Mouse (Mus musculus): ENCODE results near the gene Gm42688. TPM values are rescaled to one million over a fixed set of nuclear protein-coding genes. Genes with fewer than 3 reads are reported as not detected.

Gm42688 gene
- polyA plus RNA-seq, 1 experiment from 2014 or later: 1.1 TPM

- no peak overlapping the region for H3K4me2 ChIP-seq (ENCODE audit: low read depth, low read length)
- WGBS (ENCODE audit: insufficient replicate concordance): 83% methylated on average over 8 of the region's 8 CpGs
- H3K9me3 ChIP-seq (replicated peaks; ENCODE audit: control insufficient read depth, low read length): no peaks in the 10 kb centered on the region
- ATAC-seq (ENCODE audit: low read depth): no peak
- no peak overlapping the region for H3K4me3 ChIP-seq (ENCODE audit: low read depth, low read length)
- no peak overlapping the region for H3K27ac ChIP-seq (ENCODE audit: low read length)
- no peak overlapping the region for H3K9ac ChIP-seq (ENCODE audit: low read depth, low read length)
- H3K36me3 ChIP-seq (ENCODE audit: control insufficient read depth, insufficient read depth): no peaks in the 10 kb centered on the region
- peaks cover 15% of the 10 kb centered on the region for H3K4me1 ChIP-seq (ENCODE audit: control insufficient read depth, low read depth, low read length)
- H3K27me3 ChIP-seq (ENCODE audit: control insufficient read depth, insufficient read depth, low read depth, low read length): peaks cover 42% of the 10 kb centered on the region
Measured at GRCm38 (mm10) chr6:83140044-83140443, 38.6 kb downstream of the Gm42688 start.

- H3K9ac ChIP-seq (ENCODE audit: low read depth, low read length): no peak overlapping the region
- H3K36me3 ChIP-seq (ENCODE audit: control insufficient read depth, insufficient read depth): no peaks in the 10 kb centered on the region
- peaks cover 11% of the 10 kb centered on the region for H3K4me1 ChIP-seq (ENCODE audit: control insufficient read depth, low read depth, low read length)
- peaks cover 26% of the 10 kb centered on the region for H3K27me3 ChIP-seq (ENCODE audit: control insufficient read depth, insufficient read depth, low read depth, low read length)
- no peak overlapping the region for H3K4me2 ChIP-seq (ENCODE audit: low read depth, low read length)
- no peaks in the 10 kb centered on the region for H3K9me3 ChIP-seq (replicated peaks; ENCODE audit: control insufficient read depth, low read length)
- no peak for ATAC-seq (ENCODE audit: low read depth)
- no peak overlapping the region for H3K4me3 ChIP-seq (ENCODE audit: low read depth, low read length)
- H3K27ac ChIP-seq (ENCODE audit: low read length): no peak overlapping the region
- WGBS (ENCODE audit: insufficient replicate concordance): 42% methylated on average over 4 of the region's 4 CpGs
Measured at GRCm38 (mm10) chr6:83141636-83142035, 40.2 kb downstream of the Gm42688 start.

- H3K9ac ChIP-seq (ENCODE audit: low read depth, low read length): no peak overlapping the region
- peaks cover 11% of the 10 kb centered on the region for H3K4me1 ChIP-seq (ENCODE audit: control insufficient read depth, low read depth, low read length)
- no peak for ATAC-seq (ENCODE audit: low read depth)
- H3K9me3 ChIP-seq (replicated peaks; ENCODE audit: control insufficient read depth, low read length): no peaks in the 10 kb centered on the region
- H3K4me3 ChIP-seq (ENCODE audit: low read depth, low read length): no peak overlapping the region
- H3K27me3 ChIP-seq (ENCODE audit: control insufficient read depth, insufficient read depth, low read depth, low read length): peaks cover 20% of the 10 kb centered on the region
- 12% methylated on average over 41 of the region's 41 CpGs for WGBS (ENCODE audit: insufficient replicate concordance)
- H3K36me3 ChIP-seq (ENCODE audit: control insufficient read depth, insufficient read depth): no peaks in the 10 kb centered on the region
- H3K27ac ChIP-seq (ENCODE audit: low read length): no peak overlapping the region
- H3K4me2 ChIP-seq (ENCODE audit: low read depth, low read length): peak overlapping the region; percentile 35
Measured at GRCm38 (mm10) chr6:83142211-83142731, 40.9 kb downstream of the Gm42688 start.

- Histone ChIP-seq H3K27me3 (ENCODE audit: control insufficient read depth, insufficient read depth, low read depth, low read length) (peaks cover 14% of the 10 kb centered on the region), H3K9me3 (replicated peaks; ENCODE audit: control insufficient read depth, low read length) (no peaks in the 10 kb centered on the region), H3K36me3 (ENCODE audit: control insufficient read depth, insufficient read depth) (no peaks in the 10 kb centered on the region), H3K27ac (ENCODE audit: low read length) (no peak overlapping the region), H3K9ac (ENCODE audit: low read depth, low read length) (no peak overlapping the region), H3K4me1 (ENCODE audit: control insufficient read depth, low read depth, low read length) (peaks cover 6% of the 10 kb centered on the region), H3K4me3 (ENCODE audit: low read depth, low read length) (no peak overlapping the region), H3K4me2 (ENCODE audit: low read depth, low read length) (no peak overlapping the region)
- no peak for ATAC-seq (ENCODE audit: low read depth)
- 54% methylated on average over 11 of the region's 11 CpGs for WGBS (ENCODE audit: insufficient replicate concordance)
Measured at GRCm38 (mm10) chr6:83142886-83143285, 41.5 kb downstream of the Gm42688 start.

GRCm38 (mm10) chr6:83145209-83145608 is 43.8 kb downstream of the Gm42688 start:
- 48% methylated on average over 2 of the region's 2 CpGs for WGBS (ENCODE audit: insufficient replicate concordance)
- Histone ChIP-seq H3K9me3 (replicated peaks; ENCODE audit: control insufficient read depth, low read length) (no peaks in the 10 kb centered on the region), H3K4me3 (ENCODE audit: low read depth, low read length) (no peak overlapping the region), H3K4me2 (ENCODE audit: low read depth, low read length) (no peak overlapping the region), H3K9ac (ENCODE audit: low read depth, low read length) (no peak overlapping the region), H3K27ac (ENCODE audit: low read length) (no peak overlapping the region), H3K36me3 (ENCODE audit: control insufficient read depth, insufficient read depth) (no peaks in the 10 kb centered on the region), H3K4me1 (ENCODE audit: control insufficient read depth, low read depth, low read length) (no peaks in the 10 kb centered on the region), H3K27me3 (ENCODE audit: control insufficient read depth, insufficient read depth, low read depth, low read length) (peaks cover 13% of the 10 kb centered on the region)
- ATAC-seq (ENCODE audit: low read depth): no peak

GRCm38 (mm10) chr6:83145805-83146204 is 44.4 kb downstream of the Gm42688 start:
- Histone ChIP-seq H3K4me2 (ENCODE audit: low read depth, low read length) (no peak overlapping the region), H3K4me3 (ENCODE audit: low read depth, low read length) (no peak overlapping the region), H3K27ac (ENCODE audit: low read length) (no peak overlapping the region), H3K9me3 (replicated peaks; ENCODE audit: control insufficient read depth, low read length) (no peaks in the 10 kb centered on the region), H3K4me1 (ENCODE audit: control insufficient read depth, low read depth, low read length) (no peaks in the 10 kb centered on the region), H3K36me3 (ENCODE audit: control insufficient read depth, insufficient read depth) (no peaks in the 10 kb centered on the region), H3K27me3 (ENCODE audit: control insufficient read depth, insufficient read depth, low read depth, low read length) (peaks cover 13% of the 10 kb centered on the region), H3K9ac (ENCODE audit: low read depth, low read length) (no peak overlapping the region)
- 49% methylated on average over 9 of the region's 9 CpGs for WGBS (ENCODE audit: insufficient replicate concordance)
- ATAC-seq (ENCODE audit: low read depth): no peak

GRCm38 (mm10) chr6:83147280-83147679 is 45.9 kb downstream of the Gm42688 start:
- no peaks in the 10 kb centered on the region for H3K4me1 ChIP-seq (ENCODE audit: control insufficient read depth, low read depth, low read length)
- no peak overlapping the region for H3K4me3 ChIP-seq (ENCODE audit: low read depth, low read length)
- 45% methylated on average over 7 of the region's 7 CpGs for WGBS (ENCODE audit: insufficient replicate concordance)
- no peak overlapping the region for H3K9ac ChIP-seq (ENCODE audit: low read depth, low read length)
- ATAC-seq (ENCODE audit: low read depth): no peak
- H3K27ac ChIP-seq (ENCODE audit: low read length): no peak overlapping the region
- H3K27me3 ChIP-seq (ENCODE audit: control insufficient read depth, insufficient read depth, low read depth, low read length): peaks cover 7% of the 10 kb centered on the region
- H3K4me2 ChIP-seq (ENCODE audit: low read depth, low read length): no peak overlapping the region
- no peaks in the 10 kb centered on the region for H3K36me3 ChIP-seq (ENCODE audit: control insufficient read depth, insufficient read depth)
- H3K9me3 ChIP-seq (replicated peaks; ENCODE audit: control insufficient read depth, low read length): no peaks in the 10 kb centered on the region

GRCm38 (mm10) chr6:83151721-83152120 is 50.3 kb downstream of the Gm42688 start:
- Histone ChIP-seq H3K4me3 (ENCODE audit: low read depth, low read length) (no peak overlapping the region), H3K4me2 (ENCODE audit: low read depth, low read length) (no peak overlapping the region), H3K36me3 (ENCODE audit: control insufficient read depth, insufficient read depth) (no peaks in the 10 kb centered on the region), H3K4me1 (ENCODE audit: control insufficient read depth, low read depth, low read length) (peaks cover 6% of the 10 kb centered on the region), H3K27ac (ENCODE audit: low read length) (no peak overlapping the region), H3K9me3 (replicated peaks; ENCODE audit: control insufficient read depth, low read length) (no peaks in the 10 kb centered on the region), H3K9ac (ENCODE audit: low read depth, low read length) (no peak overlapping the region), H3K27me3 (ENCODE audit: control insufficient read depth, insufficient read depth, low read depth, low read length) (peaks cover 15% of the 10 kb centered on the region)
- ATAC-seq (ENCODE audit: low read depth): no peak
- WGBS (ENCODE audit: insufficient replicate concordance): 35% methylated on average over 8 of the region's 8 CpGs

- H3K4me3 ChIP-seq (ENCODE audit: low read depth, low read length): no peak overlapping the region
- no peak overlapping the region for H3K27ac ChIP-seq (ENCODE audit: low read length)
- ATAC-seq (ENCODE audit: low read depth): 0 out of 2 replicates have a peak, but pooled peaks have one; percentile 30
- H3K4me2 ChIP-seq (ENCODE audit: low read depth, low read length): no peak overlapping the region
- peaks cover 15% of the 10 kb centered on the region for H3K27me3 ChIP-seq (ENCODE audit: control insufficient read depth, insufficient read depth, low read depth, low read length)
- peaks cover 6% of the 10 kb centered on the region for H3K4me1 ChIP-seq (ENCODE audit: control insufficient read depth, low read depth, low read length)
- no peak overlapping the region for H3K9ac ChIP-seq (ENCODE audit: low read depth, low read length)
- no peaks in the 10 kb centered on the region for H3K36me3 ChIP-seq (ENCODE audit: control insufficient read depth, insufficient read depth)
- no peaks in the 10 kb centered on the region for H3K9me3 ChIP-seq (replicated peaks; ENCODE audit: control insufficient read depth, low read length)
- 72% methylated on average over 12 of the region's 12 CpGs for whole genome bisulfite sequencing (ENCODE audit: insufficient replicate concordance)
Measured at GRCm38 (mm10) chr6:83153038-83153437, 51.6 kb downstream of the Gm42688 start.

All from liver, embryonic 16.5 days (tissue).